In genomic region chr15:86109245-86109644, GRCm38 (mm10) we compare ENCODE assay signal across 11 mouse cellular contexts. TPM values are rescaled to one million over a fixed set of nuclear protein-coding genes. Genes with fewer than 3 reads are reported as not detected.
DNase-seq lines count a peak whose midpoint lies in the region; ATAC-seq and TF ChIP-seq lines count a peak whose summit lies in the region.
"Had no signal": no experiment of that assay in that cellular context is flagged by ENCODE, and none has a peak within 500 bp of the region (broad histone marks: within the 10 kb centered on the region; RNA-seq: fewer than 3 reads in every experiment).

No protein-coding gene starts in this region.

- 77% methylated on average over 7 of the region's 7 CpGs for WGBS in neural tube, embryonic 13.5 days
- WGBS in heart, embryonic 14.5 days, result 22% methylated on average over 7 of the region's 7 CpGs
- 82% methylated on average over 7 of the region's 7 CpGs for WGBS in olfactory bulb, adult 2 months

- H3K4me3 ChIP-seq in neural tube, embryonic 13.5 days, result no peak overlapping the region
- no peak overlapping the region for H3K4me3 ChIP-seq in heart, embryonic 14.5 days (ENCODE audit: control insufficient read depth in 1 of 2, insufficient read depth in 1 of 2, low read depth in 1 of 2, low read length in 2 of 2)
- H3K4me3 ChIP-seq in olfactory bulb, adult 2 months (ENCODE audit: insufficient read depth, low read depth, low read length), result no peak overlapping the region
- H3K4me3 ChIP-seq: intestine, embryonic 15.5 days; myocyte had no signal

- no peak for TF ChIP-seq POLR2A in olfactory bulb, adult 2 months (IDR thresholded peaks at IDR 0.05; ENCODE audit: insufficient read depth, low read depth, low read length)

- H3K27ac ChIP-seq in neural tube, embryonic 13.5 days (replicated peaks), result peak overlapping the region; percentile 9; the same call in 1 of the 2 replicates
- H3K27ac ChIP-seq in heart, embryonic 14.5 days (replicated peaks in 1 of 2; ENCODE audit: control insufficient read depth in 1 of 2, insufficient read depth in 1 of 2, low read depth in 2 of 2, low read length in 2 of 2), result peak overlapping the region; percentile 87 to 98
- H3K27ac ChIP-seq in olfactory bulb, adult 2 months (ENCODE audit: insufficient read depth, low read depth, low read length), result 0 out of 2 replicates have a peak overlapping the region, but pooled peaks have one; percentile 0
- H3K27ac ChIP-seq: intestine, embryonic 15.5 days had no signal

- H3K9ac ChIP-seq in neural tube, embryonic 13.5 days, result no peak overlapping the region
- peak overlapping the region; percentile 63; the same call in 1 of the 2 replicates for H3K9ac ChIP-seq in heart, embryonic 14.5 days (ENCODE audit: low read length)
- H3K9ac ChIP-seq: intestine, embryonic 15.5 days had no signal

- peak; percentile 97 for DNase-seq in heart, adult 11 months
- DNase-seq in heart, postnatal 25 days (ENCODE audit: low spot score), result no peak
- no peak for DNase-seq in neural tube, embryonic 10.5 days (ENCODE audit: extremely low spot score, low spot score)
- DNase-seq in retina, postnatal 1 day, result no peak
- DNase-seq: kidney, postnatal 4 days; spleen, adult 18-20 months had no signal

- H3K36me3 ChIP-seq in neural tube, embryonic 13.5 days, result peaks cover 8% of the 10 kb centered on the region; the same call in 1 of the 2 replicates
- 0 out of 2 replicates have a peak, but pooled peaks cover under 1% of the 10 kb centered on the region for H3K36me3 ChIP-seq in heart, embryonic 14.5 days (ENCODE audit: control insufficient read depth, insufficient read depth, low read length)
- H3K36me3 ChIP-seq: intestine, embryonic 15.5 days had no signal

- H3K27me3 ChIP-seq in neural tube, embryonic 13.5 days, result no peaks in the 10 kb centered on the region
- H3K27me3 ChIP-seq in heart, embryonic 14.5 days (ENCODE audit: control insufficient read depth, insufficient read depth, low read length), result no peaks in the 10 kb centered on the region
- H3K27me3 ChIP-seq: intestine, embryonic 15.5 days had no signal

- TF ChIP-seq CTCF in olfactory bulb, adult 2 months (IDR thresholded peaks at IDR 0.05; ENCODE audit: insufficient read depth, low read depth, low read length), result no peak

- peaks cover 61% of the 10 kb centered on the region for H3K4me1 ChIP-seq in neural tube, embryonic 13.5 days (replicated peaks)
- H3K4me1 ChIP-seq in heart, embryonic 14.5 days (ENCODE audit: control insufficient read depth in 2 of 2, insufficient read depth in 2 of 2, low read length in 2 of 2), result peaks cover 71 to 93% of the 10 kb centered on the region in 2 experiments
- H3K4me1 ChIP-seq in olfactory bulb, adult 2 months (ENCODE audit: control insufficient read depth, insufficient read depth, low read length), result peaks cover 44% of the 10 kb centered on the region

- intact Hi-C loops in heart, postnatal 25 days (cut with DNase I), result no loop called here

- H3K4me2 ChIP-seq in neural tube, embryonic 13.5 days, result no peak overlapping the region
- peak overlapping the region; percentile 58 for H3K4me2 ChIP-seq in heart, embryonic 14.5 days (ENCODE audit: low read length)
- H3K4me2 ChIP-seq: intestine, embryonic 15.5 days had no signal

- H3K9me3 ChIP-seq in neural tube, embryonic 13.5 days, result no peaks in the 10 kb centered on the region
- no peaks in the 10 kb centered on the region for H3K9me3 ChIP-seq in heart, embryonic 14.5 days (ENCODE audit: control insufficient read depth, low read length)
- H3K9me3 ChIP-seq: intestine, embryonic 15.5 days had no signal

- ATAC-seq in neural tube, embryonic 13.5 days (ENCODE audit: low read depth), result no peak
- ATAC-seq in heart, embryonic 14.5 days (ENCODE audit: insufficient number of reproducible peaks, insufficient read depth, low FRiP score, low read depth), result peak; percentile 70
- ATAC-seq: intestine, embryonic 15.5 days had no signal

RNA-seq across cellular contexts. Expression of gene Gramd4, which starts 51.8 kb away (rescaled TPM):
- 10 to 100 TPM; 30.4 to 34.7 TPM for total RNA-seq in heart, postnatal 25 days (2021)
- 32.5 TPM in 2 replicates for polyA plus RNA-seq in neural tube, embryonic 13.5 days (2015; fragmentation: Nextera tagmentation; extraction: Ambion mirVana)
- 9.7 and 10.9 TPM in 2 replicates for polyA plus RNA-seq in heart, embryonic 14.5 days (2014; fragmentation: Nextera tagmentation; extraction: Ambion mirVana)
- not detected in 2 replicates for polyA plus RNA-seq in olfactory bulb, adult 2 months (2012; ENCODE audit: insufficient read depth, insufficient read length, low replicate concordance, missing spikeins)

Comparison
In these comparisons a context has a peak if more than half of its experiments do, and no peak if none do; other contexts are left out.
1. H3K27ac ChIP-seq: peak in every context shown above with its lines; median percentile 92 in heart, embryonic 14.5 days; 9 in neural tube, embryonic 13.5 days; 0 in olfactory bulb, adult 2 months.
2. RNA of gene Gramd4, which starts 51.8 kb away (polyA plus RNA-seq): 32.5 TPM in neural tube, embryonic 13.5 days and 9.7 to 10.9 TPM in heart, embryonic 14.5 days; not detected in olfactory bulb, adult 2 months; every median in the first group is over 10 times any median in the second.